Mouse (Mus musculus) heart, adult 11 months (tissue): ENCODE measurements around the gene Sf3b6.

Source experiments
- DNase-seq: peaks from one replicate; pipeline ENCODE4 v3.0.0; 2022

Gene Sf3b6

GRCm38 (mm10) chr12:4817361-4818101 is at the start of gene Sf3b6:
Sf3b6 (plus strand) TSS chr12:4817544.
- DNase-seq, result peak; percentile 100

DNA sequence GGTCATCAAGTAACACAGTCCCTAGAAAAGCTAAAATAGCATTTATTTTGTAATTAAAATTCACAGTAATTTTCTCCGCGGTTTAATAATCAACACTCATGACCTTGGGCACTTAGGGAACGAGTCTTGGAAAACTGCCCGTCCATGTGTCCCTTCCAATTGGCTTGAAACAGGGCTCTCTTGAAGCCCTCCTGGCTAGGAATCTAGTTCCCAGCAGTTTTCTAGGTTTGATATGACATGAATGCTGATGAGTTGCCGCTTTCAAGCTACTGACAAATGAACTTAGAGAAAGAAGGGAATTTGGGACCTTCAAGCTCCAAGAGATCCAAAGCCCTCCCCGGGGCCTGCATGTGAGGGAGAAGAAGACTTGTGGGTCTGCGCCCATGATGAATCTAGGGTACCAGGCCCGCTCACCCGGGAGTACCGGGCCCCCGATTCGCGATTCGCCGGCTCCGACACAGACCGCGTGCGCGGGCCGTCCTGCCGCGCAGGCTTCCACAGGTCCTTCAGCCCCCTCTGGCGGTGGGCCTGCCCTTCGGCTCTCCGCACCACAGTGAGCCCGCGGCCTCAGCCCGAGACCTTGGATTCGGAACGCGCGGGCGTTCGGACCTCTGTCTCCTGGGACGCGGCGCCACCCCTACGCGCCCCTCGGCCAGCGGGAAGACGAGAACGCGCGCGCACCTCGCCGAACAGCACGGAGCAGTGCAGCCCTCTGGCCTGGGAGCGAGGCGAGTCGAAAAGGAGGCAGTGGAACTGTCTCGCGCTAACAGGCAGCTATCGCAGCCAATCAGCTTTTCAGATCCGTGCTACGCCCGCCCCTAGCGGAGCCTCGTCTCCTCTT is 48.6 kb upstream of the Sf3b6 start, which contains the start of the genes Pfn4 and Fam228b:
Gene Pfn4, plus strand, starts transcription at position 531 of the 841 bp plus-strand sequence.
Gene Fam228b, minus strand, starts transcription at position 776 of the 841 bp plus-strand sequence.
- DNase-seq, result peak; percentile 100

DNA sequence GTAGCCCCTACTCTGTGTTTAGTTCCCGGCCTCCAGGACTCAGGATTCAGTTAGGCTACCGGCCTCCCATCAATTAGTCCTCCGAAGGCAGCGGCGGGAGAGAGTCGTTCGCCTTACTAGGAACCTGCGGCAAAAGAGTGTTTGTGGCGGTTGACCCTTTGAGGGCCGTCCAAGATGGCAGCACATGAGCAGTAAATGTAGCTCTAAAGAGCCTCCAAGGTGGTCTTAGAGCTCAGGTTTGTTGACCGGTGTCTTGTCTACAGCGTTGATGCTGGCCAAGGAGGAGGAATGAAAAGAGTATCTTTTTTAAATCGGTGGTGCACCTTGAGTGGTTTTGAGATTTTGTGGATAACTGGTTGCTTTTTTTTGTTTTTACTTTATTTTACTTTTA is 48.0 kb upstream of the Sf3b6 start:
- DNase-seq, result no peak

- no peak for DNase-seq
These were observed 42.3 kb upstream of the Sf3b6 start for GRCm38 (mm10) chr12:4774895-4775587.

GRCm38 (mm10) chr12:4775588-4775949 is 41.8 kb upstream of the Sf3b6 start:
- peak; percentile 77 for DNase-seq

GRCm38 (mm10) chr12:4777734-4778133 is 39.6 kb upstream of the Sf3b6 start:
- DNase-seq, result peak; percentile 54

GRCm38 (mm10) chr12:4780245-4780644 is 37.1 kb upstream of the Sf3b6 start:
- peak; percentile 65 for DNase-seq

GRCm38 (mm10) chr12:4781270-4781669 is 36.1 kb upstream of the Sf3b6 start:
- no peak for DNase-seq

GRCm38 (mm10) chr12:4781725-4782404 is 35.5 kb upstream of the Sf3b6 start:
- DNase-seq, result peak; percentile 89

DNA sequence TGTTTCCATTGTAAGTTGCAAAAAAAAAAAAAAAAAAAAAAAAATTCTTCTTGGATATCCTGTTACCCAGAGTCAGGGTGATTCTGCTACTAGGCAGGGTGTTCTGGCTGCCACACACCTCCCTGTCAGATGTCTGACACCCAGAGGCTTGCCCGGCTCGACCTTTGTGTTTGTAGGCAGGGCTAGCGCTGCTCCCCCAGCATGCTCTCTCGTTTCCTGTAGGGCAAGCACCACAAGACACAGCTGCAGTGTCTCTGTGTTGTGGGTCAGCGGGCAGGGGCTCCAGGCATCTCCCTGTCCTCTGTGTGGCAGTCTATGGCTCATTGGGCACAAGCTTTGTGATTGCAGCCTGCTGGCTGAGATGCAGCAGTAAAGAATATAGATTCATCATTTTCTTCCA is 33.7 kb upstream of the Sf3b6 start:
- no peak for DNase-seq

- DNase-seq, result no peak
These were observed 32.9 kb upstream of the Sf3b6 start for GRCm38 (mm10) chr12:4784466-4784865.

- DNase-seq, result peak; percentile 82
These were observed 29.2 kb upstream of the Sf3b6 start for GRCm38 (mm10) chr12:4788128-4788527.

DNA sequence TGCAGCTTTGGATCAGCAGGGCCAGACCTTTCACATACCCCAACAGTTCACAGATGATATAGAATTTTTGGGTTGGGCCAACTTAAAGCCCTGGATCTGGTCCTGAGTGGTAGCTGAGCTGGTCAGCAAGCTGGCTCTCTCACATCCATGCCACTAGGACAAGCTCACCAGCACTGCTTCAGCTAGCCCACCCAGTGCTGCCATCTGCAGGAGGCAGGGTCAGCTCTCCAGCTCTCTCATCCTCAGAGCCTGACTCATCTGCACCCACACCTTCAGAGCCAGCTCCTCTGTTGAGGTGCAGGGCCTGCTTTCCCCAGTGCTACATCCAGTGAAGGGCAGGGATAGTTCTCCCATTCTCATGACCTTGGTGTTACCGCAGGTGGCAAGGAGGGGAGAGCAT is 23.6 kb upstream of the Sf3b6 start:
- DNase-seq, result peak; percentile 72

DNA sequence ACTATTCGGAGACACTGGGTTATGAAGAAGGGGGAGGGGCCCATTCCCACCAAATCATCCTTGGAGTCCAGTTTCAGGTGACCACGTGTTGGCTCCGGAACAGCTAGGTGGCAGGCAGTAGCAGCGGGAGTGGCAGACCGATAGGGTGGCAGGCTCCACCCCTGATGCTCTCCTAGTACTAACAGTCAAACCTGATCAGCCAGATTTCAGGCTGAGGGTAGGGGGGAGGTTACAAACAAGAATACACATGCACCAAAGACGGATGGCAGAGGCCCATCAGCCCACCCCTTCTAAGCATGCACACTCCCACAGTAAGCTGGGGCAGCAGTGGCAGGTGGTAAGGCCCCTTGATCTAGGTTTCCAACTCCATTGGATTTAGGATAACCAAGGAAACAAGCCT is 19.9 kb upstream of the Sf3b6 start:
- peak; percentile 83 for DNase-seq

DNA sequence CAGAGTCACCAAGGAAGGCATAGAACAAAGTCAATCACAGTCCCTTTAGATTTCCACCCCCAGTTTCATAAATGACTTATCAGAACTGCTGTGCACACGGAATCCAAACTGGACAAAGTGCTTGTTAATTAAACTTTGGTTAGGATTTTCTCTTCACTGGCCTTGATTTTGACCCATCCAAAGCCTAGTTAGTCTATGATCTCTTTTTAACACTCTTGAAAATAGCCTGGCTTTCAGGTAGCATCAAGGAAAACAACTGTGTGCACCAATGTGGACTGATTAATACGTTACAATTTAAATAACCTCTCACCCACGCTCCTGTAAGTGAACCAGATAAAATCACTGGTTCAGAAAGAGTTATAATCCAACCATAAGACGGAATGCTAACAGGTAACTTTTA is 6.3 kb upstream of the Sf3b6 start:
- DNase-seq, result no peak

DNA sequence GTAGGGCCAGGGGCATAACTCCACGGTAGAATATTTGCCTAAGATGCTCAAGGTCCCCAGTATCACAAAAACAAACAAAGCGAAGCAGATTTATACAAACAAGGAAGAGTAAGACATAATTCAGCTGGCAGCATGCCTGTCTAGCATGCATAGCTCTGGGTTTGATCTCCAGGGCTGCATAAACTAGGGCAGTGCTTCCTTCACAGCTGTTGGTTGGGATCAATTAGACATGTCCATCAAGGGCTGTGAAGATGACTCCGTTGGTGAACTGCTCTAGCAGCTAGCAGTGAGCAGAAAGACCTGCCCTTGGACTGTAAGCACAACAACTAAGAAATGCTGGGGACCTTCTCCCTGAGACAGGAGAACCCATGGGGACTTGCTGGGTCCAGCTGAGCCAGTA is 5.6 kb upstream of the Sf3b6 start:
- DNase-seq, result no peak

DNA sequence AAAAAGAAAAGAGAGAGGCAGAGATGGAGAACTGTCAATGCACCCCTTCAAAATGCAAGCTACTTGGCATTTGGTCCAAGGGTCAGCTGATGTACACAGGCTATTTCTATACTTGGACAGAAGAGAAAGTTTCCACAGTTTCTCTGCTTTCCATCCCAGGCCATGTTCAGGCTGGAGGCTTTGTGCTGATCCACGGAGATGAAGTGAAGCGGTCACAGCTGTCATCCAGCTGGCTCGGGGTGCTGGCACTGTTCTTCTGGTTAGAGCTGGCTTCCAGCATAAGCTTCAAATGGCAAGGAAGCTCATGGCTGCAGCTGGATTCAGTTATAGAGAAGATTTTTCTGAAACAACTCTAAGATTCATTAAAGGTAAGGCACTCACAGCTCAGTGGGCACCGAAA is 3.7 kb upstream of the Sf3b6 start:
- peak; percentile 83 for DNase-seq

GRCm38 (mm10) chr12:4816680-4817360 is 524 bp upstream of the Sf3b6 start:
- DNase-seq, result peak; percentile 82

DNA sequence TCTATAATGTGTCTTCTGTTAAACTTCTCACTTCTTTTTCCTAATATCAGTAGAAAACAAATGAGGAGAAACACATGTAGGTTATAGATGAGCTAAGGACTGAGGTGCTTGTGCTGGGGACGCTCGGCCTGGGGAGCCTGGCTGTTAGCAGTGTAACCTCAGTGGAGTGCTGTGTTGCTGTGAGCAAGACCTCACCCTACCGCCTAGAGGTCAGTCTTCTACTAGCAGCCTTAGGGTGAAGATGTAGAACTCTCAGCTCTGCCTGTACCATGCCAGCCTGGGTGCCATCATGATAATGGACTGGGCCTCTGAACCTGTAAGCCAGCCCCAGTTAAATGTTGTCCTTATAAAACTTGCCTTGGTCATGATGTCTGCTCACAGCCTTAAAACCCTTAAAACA is 9.9 kb downstream of the Sf3b6 start:
- DNase-seq, result no peak

DNA sequence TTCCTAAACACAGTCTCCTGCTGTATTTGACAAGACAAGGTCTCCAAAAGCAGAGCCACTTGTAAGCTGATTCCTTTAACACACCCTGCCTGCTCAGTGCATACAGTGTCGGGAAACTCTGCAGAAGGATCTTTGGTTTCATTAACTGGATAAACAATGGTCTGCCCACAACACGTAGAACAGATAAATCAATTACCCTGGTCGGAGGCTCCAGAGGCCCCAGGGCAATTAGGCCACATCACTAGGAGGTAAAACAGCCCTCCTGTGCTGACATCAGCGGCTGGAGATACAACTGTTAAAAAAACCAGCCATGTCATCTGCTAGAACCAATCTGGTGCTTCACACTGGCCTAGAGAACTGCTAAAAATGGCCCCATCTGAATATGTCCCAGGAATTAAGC is 19.6 kb downstream of the Sf3b6 start:
- DNase-seq, result no peak

DNA sequence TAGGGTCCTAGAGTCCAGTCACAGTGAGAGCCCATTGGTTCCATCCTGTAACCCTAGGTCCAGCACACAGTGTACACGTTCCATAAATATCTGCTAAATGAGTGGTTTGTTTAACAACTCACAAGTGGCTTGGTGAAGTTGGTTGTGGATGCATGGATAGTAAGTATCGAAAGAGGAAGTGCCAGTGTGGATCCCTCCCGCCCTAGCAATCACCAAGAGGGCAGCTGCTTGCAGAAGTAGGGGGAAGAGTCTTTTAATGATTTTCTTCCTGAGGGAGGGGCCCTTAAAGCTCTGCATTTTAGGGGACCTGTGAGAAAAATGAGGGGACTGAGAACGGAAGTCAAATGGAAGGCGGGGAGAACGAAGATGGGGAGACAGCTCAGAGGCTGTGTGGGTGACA is 22.7 kb downstream of the Sf3b6 start:
- peak; percentile 91 for DNase-seq

- DNase-seq, result peak; percentile 95
These were observed 23.4 kb downstream of the Sf3b6 start for GRCm38 (mm10) chr12:4840741-4841140.
